Mouse (Mus musculus) neural tube, embryonic 11.5 days (tissue): ENCODE measurements around the gene Crtap. TPM values are rescaled to one million over a fixed set of nuclear protein-coding genes. Genes with fewer than 3 reads are reported as not detected.
"Not testable (repeated sequence)": the region's sequence is repeated elsewhere in the genome, so short reads cannot be mapped to it uniquely, and the experiment has no call there.

Experiments used
- ATAC-seq: fragments of 200-750 bp; cut with Nextera tagmentation; 2 replicates; pipeline ENCODE4 v1.8.0; 2017; ENCODE audit warnings: moderate number of reproducible peaks, mild to moderate bottlenecking, moderate TSS enrichment, moderate library complexity; ENCODE audit not compliant: insufficient read depth, low FRiP score, low TSS enrichment
- DNase-seq: peaks from one replicate; pipeline ENCODE4 v3.0.0-alpha.2; 2015; ENCODE audit warnings: low spot score
- H3K27ac ChIP-seq: fragments of 300-500 bp; sonication (generic); 2 replicates; pipeline ENCODE4 v1.5.1; 2014; ENCODE audit warnings: low read depth, mild to moderate bottlenecking, low read length
- H3K27me3 ChIP-seq: fragments of 300-500 bp; sonication (generic); 2 replicates; pipeline ENCODE4 v1.6.1; 2014; ENCODE audit warnings: mild to moderate bottlenecking, low read length, mixed read lengths; ENCODE audit not compliant: control insufficient read depth, insufficient read depth
- H3K36me3 ChIP-seq: fragments of 300-500 bp; sonication (generic); 2 replicates; pipeline ENCODE4 v1.6.1; 2014; ENCODE audit warnings: mild to moderate bottlenecking, low read length, moderate library complexity, mixed read lengths; ENCODE audit not compliant: control insufficient read depth, insufficient read depth
- H3K4me1 ChIP-seq: fragments of 300-500 bp; sonication (generic); 2 replicates; pipeline ENCODE4 v1.6.1; 2014; ENCODE audit warnings: low read length, mixed read lengths; ENCODE audit not compliant: control insufficient read depth, insufficient read depth
- H3K4me2 ChIP-seq: fragments of 300-500 bp; sonication (generic); 2 replicates; pipeline ENCODE4 v1.6.1; 2014; ENCODE audit warnings: low read depth, mild to moderate bottlenecking, moderate library complexity
- H3K4me3 ChIP-seq: fragments of 300-500 bp; sonication (generic); 2 replicates; pipeline ENCODE4 v1.5.1; 2014; ENCODE audit warnings: low read depth, low read length
- H3K9ac ChIP-seq: fragments of 300-500 bp; sonication (generic); 2 replicates; pipeline ENCODE4 v1.6.1; 2014; ENCODE audit warnings: mild to moderate bottlenecking, low read length
- H3K9me3 ChIP-seq: fragments of 300-500 bp; sonication (generic); 2 replicates; pipeline ENCODE4 v1.6.1; 2016; ENCODE audit warnings: low read length; ENCODE audit not compliant: control insufficient read depth
- WGBS: fragments of 180-500 bp; shearing (Covaris S2); extraction: QIAGEN DNeasy Blood & Tissue Kit; methylation state at CpG from one replicate; pipeline ENCODE4 v1.1.7; 2014; 5-methylcytosine and 5-hydroxymethylcytosine counted together
- polyA plus RNA-seq: library from polyadenylated mRNA; unstranded; fragments of >200 nt; fragmentation: Nextera tagmentation; extraction: Ambion mirVana; gene quantifications from 2 replicates; pipeline ENCODE4 v1.2.1, GENCODE M21; 2014

Crtap gene
- polyA plus RNA-seq, 1 experiment from 2014 or later: 42.1 TPM

DNA sequence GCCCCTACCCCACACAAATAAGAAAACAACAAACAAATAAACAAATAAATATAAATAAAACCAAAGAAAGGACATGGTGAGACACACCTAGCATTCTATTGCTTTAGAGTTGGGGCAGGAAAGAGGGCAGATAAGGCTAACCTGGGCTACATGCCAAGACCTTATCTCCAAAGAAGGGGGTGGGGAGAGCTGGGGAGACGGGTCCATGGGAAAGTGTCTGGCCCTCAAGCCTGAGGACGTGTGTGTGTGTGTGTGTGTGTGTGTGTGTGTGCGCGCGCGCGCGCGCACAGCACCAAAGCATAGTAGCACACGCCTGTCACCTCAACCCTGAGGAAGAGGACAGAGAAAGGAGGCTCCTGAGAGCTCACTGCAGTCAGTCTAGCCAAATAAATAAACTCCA lies 13.3 kb downstream of the Crtap start:
- H3K4me2 ChIP-seq: no peak overlapping the region
- H3K27ac ChIP-seq: no peak overlapping the region
- ATAC-seq (no peak), DNase-seq (no peak)
- no peaks in the 10 kb centered on the region for H3K4me1 ChIP-seq
- no peaks in the 10 kb centered on the region for H3K27me3 ChIP-seq
- no peaks in the 10 kb centered on the region for H3K9me3 ChIP-seq
- no peak overlapping the region for H3K9ac ChIP-seq
- no peak overlapping the region for H3K4me3 ChIP-seq
- WGBS: 95% methylated on average over 10 of the region's 10 CpGs
- H3K36me3 ChIP-seq: no peaks in the 10 kb centered on the region

DNA sequence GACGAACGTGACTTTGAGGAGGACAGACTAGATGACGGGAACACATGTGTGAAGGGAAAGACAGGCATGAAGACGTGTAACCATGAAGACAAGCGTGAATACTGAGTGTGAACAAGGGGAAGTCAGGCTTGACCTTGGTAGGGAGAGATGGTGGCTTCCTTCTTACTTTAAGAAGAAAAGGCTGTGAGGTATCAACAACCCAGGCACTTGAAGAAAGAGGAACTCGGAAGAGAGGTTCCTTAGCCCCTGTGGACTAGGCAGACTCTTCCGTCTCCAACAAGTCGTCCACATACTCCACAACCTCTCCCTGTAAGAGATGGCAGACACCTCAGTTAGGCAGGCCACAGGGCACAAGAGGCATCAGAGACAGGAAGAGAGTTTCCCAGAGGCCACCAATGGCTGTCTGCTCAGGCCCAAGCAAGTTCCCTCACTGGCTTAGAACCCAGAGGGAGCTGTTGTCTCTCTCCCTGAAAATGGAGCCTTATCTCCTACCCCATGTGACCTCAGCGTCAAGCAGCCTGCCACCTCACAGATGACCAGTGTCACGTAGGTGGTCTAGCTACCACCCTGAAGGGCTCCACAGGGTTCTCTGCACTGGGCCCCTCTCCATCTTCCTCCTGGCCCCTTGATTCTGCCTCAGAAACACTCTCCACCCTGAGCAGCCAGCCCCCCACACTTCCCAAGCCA lies 15.1 kb downstream of the Crtap start:
- ATAC-seq: no peak
- WGBS: 94% methylated on average over 10 of the region's 10 CpGs

DNA sequence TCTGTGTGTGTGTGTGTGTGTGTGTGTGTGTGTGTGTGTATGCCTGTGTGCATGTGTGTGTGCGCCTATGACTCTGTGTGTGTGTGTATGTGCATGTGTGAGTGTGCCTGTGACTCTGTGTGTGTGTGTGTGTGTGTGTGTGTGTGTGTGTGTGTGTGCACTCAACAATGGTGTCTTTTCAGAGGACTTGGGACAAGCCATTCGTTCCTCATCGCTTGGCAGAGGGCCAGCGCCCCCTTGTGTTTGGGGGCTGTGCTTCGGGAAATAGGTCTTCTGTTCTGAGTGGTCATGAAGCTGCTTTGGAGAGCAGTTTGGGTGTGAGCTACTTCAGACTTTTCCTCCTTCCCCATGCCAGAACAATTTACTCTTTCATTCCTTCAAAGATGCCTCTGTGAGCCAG lies 18.8 kb downstream of the Crtap start:
- not testable (repeated sequence) for H3K9me3 ChIP-seq, ATAC-seq, H3K27me3 ChIP-seq, H3K9ac ChIP-seq, H3K36me3 ChIP-seq, H3K4me1 ChIP-seq, H3K4me2 ChIP-seq, H3K4me3 ChIP-seq, H3K27ac ChIP-seq
- 51% methylated on average over 5 of the region's 5 CpGs for WGBS
- DNase-seq: peak; percentile 30

More for the DNA sequence above, 15.1 kb downstream of the Crtap start:
- no peak for DNase-seq
- no peak overlapping the region for H3K9ac ChIP-seq
- H3K4me2 ChIP-seq: no peak overlapping the region
- H3K9me3 ChIP-seq: no peaks in the 10 kb centered on the region
- no peaks in the 10 kb centered on the region for H3K4me1 ChIP-seq
- no peak overlapping the region for H3K27ac ChIP-seq
- no peaks in the 10 kb centered on the region for H3K27me3 ChIP-seq
- no peaks in the 10 kb centered on the region for H3K36me3 ChIP-seq
- H3K4me3 ChIP-seq: no peak overlapping the region

DNA sequence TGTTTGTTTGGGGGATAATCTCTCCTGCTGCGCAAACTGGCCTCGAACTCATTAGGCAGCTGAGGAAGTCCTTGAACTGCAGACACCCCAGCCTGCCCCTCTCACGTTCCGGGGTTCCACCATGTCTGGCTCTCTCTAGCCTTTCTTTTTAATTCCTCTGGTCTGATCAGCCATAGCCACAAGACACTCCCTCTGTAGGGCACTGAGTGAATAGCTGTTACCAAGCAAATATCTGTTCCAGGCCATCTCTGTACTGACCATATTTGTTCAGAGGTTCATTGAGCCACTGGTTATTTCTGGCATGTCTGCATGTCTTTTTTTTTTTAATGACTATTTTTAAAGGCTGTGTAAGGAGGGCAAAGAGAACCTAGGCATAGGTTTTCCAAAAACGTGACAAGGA lies 21.1 kb downstream of the Crtap start:
- not testable (repeated sequence) for H3K9ac ChIP-seq, ATAC-seq, H3K27ac ChIP-seq, H3K9me3 ChIP-seq, H3K36me3 ChIP-seq, DNase-seq, H3K4me3 ChIP-seq, H3K4me2 ChIP-seq, H3K27me3 ChIP-seq, H3K4me1 ChIP-seq
- 69% methylated on average over 5 of the region's 5 CpGs for WGBS

DNA sequence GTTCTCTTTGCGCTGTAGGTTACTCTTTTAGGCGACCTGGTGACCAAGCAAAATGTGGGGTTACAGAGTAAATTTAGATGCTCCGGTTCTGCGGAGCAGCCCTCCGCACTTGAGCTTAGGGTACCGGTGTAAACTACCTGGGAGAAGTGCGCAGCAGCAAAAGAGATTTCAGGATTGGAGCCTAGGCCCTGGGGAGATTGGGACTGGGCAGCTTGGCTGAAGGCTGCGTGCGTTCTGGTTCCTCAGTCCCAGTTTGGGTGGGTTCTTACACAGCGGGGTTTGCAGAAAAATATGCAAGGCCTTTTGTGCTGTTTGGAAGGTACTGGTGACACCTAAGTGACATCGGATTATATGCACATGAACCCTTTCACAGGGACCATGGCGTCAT lies 22.0 kb downstream of the Crtap start:
- H3K27ac ChIP-seq: no peak overlapping the region

DNA sequence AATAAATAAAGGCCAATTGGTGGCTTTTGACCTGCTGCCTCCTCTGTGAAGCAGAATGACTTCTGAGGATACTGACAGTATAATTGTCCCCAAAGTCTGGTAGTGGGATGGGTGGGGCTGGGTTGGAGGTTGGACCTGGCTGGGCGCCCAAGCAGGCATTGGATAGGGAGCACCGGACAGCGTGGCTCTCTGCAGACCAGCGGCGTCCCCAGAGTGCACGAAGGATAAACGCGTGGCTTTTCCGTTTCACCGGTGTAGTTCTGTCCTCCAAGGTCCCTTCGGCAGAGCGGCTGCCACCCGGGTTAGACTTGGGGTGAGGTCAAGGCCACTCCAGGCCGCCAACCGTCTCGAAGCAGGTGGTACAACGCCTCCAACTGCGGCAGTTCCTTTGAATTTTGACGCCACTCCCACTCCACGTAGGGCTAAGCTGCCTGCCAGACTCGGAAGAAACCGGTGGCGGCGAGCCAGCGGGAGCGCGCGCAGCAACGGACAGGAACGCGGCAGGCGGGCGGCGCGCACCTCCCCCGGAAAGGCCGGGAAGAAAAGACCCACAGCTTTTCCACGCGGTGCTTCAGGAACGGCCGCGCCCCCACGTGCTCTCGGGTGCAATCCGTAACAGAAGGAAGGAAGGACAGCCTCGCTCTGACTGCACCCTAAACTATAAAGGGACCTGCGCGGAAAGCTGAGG lies 22.5 kb downstream of the Crtap start:
- peak; percentile 79 for DNase-seq
- Histone ChIP-seq H3K4me1 (no peaks in the 10 kb centered on the region), H3K4me3 (peak overlapping the region; percentile 46), H3K27ac (no peak overlapping the region), H3K36me3 (no peaks in the 10 kb centered on the region), H3K9ac (peak overlapping the region; percentile 60), H3K9me3 (no peaks in the 10 kb centered on the region), H3K27me3 (no peaks in the 10 kb centered on the region), H3K4me2 (peak overlapping the region; percentile 90)
- under 1% methylated on average over 48 of the region's 48 CpGs for WGBS
- peak; percentile 61; the same call in 1 of the 2 replicates for ATAC-seq

More for the DNA sequence above, 22.0 kb downstream of the Crtap start:
- WGBS: 11% methylated on average over 12 of the region's 12 CpGs
- Histone ChIP-seq H3K4me1 (no peaks in the 10 kb centered on the region), H3K9ac (peak overlapping the region; percentile 60), H3K9me3 (no peaks in the 10 kb centered on the region), H3K4me3 (peak overlapping the region; percentile 46), H3K27me3 (no peaks in the 10 kb centered on the region), H3K36me3 (no peaks in the 10 kb centered on the region), H3K4me2 (peak overlapping the region; percentile 90)
- no peak for ATAC-seq
- DNase-seq: peak; percentile 20

DNA sequence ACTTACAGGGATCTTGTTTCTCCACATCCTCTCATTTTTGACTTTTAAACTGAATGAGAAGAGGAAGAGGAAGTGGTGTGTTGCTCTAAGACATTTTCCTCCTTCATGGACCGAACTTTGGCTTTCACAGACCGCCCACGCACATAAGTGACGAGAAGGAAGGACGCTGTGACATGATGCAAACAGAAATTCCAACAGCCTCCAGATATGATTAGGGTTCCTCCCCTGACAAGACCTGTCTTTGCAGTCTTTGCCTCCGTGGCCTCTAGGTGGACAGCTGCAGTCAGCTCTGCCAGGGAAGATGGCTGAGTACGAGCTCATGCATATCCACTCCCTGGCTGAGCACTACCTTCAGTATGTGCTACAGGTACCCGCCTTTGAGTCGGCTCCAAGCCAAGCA lies 60.6 kb downstream of the Crtap start, which contains the start of gene Bcl2a1c:
Gene Bcl2a1c, plus strand, starts transcription at position 281 of the 400 bp plus-strand sequence.
- ATAC-seq, H3K4me2 ChIP-seq, H3K4me3 ChIP-seq, H3K9ac ChIP-seq, H3K36me3 ChIP-seq, DNase-seq, H3K9me3 ChIP-seq, H3K4me1 ChIP-seq, H3K27ac ChIP-seq, H3K27me3 ChIP-seq: not testable (repeated sequence)
- WGBS: 77% methylated on average over 9 of the region's 9 CpGs

DNA sequence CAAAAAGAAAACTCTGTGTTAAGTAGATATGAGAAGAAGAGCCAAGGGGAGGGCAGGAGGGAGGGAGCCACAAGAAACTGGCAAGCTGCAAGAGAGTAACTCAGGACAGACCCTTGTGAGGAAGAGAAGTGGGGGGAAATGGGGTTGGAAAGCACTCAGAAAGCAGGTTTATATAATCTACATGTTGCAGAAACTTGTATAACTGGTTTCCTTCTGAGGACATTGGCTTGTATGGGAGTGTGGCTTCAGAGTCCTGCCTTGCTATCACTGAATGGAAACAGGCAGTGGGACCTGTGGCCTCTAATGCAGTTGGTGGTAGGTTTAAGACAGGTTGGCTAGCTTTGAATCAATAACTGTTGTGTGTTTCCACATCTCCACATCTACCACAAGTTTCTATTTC lies 62.1 kb downstream of the Crtap start:
- not testable (repeated sequence) for H3K4me1 ChIP-seq, H3K4me2 ChIP-seq, DNase-seq, H3K9me3 ChIP-seq, H3K27me3 ChIP-seq, H3K9ac ChIP-seq, H3K36me3 ChIP-seq, ATAC-seq, H3K4me3 ChIP-seq, H3K27ac ChIP-seq
